Mouse (Mus musculus) forebrain, embryonic 13.5 days (tissue): ENCODE data around the gene Prdm13. TPM values are rescaled to one million over a fixed set of nuclear protein-coding genes. Genes with fewer than 3 reads are reported as not detected.

Experiments
- ATAC-seq: fragments of 200-750 bp; cut with Nextera tagmentation; 2 replicates; pipeline ENCODE4 v1.8.0; 2017
- H3K27ac ChIP-seq: fragments of 300-500 bp; sonication (generic); 2 replicates; pipeline ENCODE4 v1.5.1; 2015; ENCODE audit warnings: inconsistent platforms, mild to moderate bottlenecking, moderate library complexity
- H3K27me3 ChIP-seq: fragments of 300-500 bp; sonication (generic); 2 replicates; pipeline ENCODE4 v1.6.1; 2015; ENCODE audit warnings: mild to moderate bottlenecking, inconsistent platforms
- H3K36me3 ChIP-seq: fragments of 300-500 bp; sonication (generic); 2 replicates; pipeline ENCODE4 v1.6.1; 2015; ENCODE audit warnings: mild to moderate bottlenecking, inconsistent platforms; ENCODE audit not compliant: poor library complexity, severe bottlenecking
- H3K4me1 ChIP-seq: fragments of 300-500 bp; sonication (generic); 2 replicates; pipeline ENCODE4 v1.6.1; 2015; ENCODE audit warnings: inconsistent platforms
- H3K4me2 ChIP-seq: fragments of 300-500 bp; sonication (generic); 2 replicates; pipeline ENCODE4 v1.6.1; 2015; ENCODE audit warnings: inconsistent platforms, mild to moderate bottlenecking, moderate library complexity
- H3K4me3 ChIP-seq: fragments of 300-500 bp; sonication (generic); 2 replicates; pipeline ENCODE4 v1.5.1; 2015; ENCODE audit warnings: mild to moderate bottlenecking, inconsistent platforms
- H3K9ac ChIP-seq: fragments of 300-500 bp; sonication (generic); 2 replicates; pipeline ENCODE4 v1.6.1; 2015; ENCODE audit warnings: mild to moderate bottlenecking, inconsistent platforms
- H3K9me3 ChIP-seq: fragments of 300-500 bp; sonication (generic); replicated peaks from 2 replicates; pipeline ENCODE4 v1.6.1; 2016; ENCODE audit warnings: inconsistent platforms
- WGBS: fragments of 180-500 bp; shearing (Covaris S2); methylation state at CpG from one replicate; pipeline ENCODE4 v1.1.7; 2015; 5-methylcytosine and 5-hydroxymethylcytosine counted together
- polyA plus RNA-seq: library from polyadenylated mRNA; unstranded; fragments of >200 nt; fragmentation: Nextera tagmentation; extraction: Ambion mirVana; gene quantifications from 2 replicates; pipeline ENCODE4 v1.2.1, GENCODE M21; 2015

The Prdm13 gene
- polyA plus RNA-seq, 1 experiment from 2014 or later, result 0.46 TPM

GRCm38 (mm10) chr4:21674042-21674441, 11.7 kb downstream of the Prdm13 start:
- H3K27me3 ChIP-seq, result peaks cover 93% of the 10 kb centered on the region
- H3K9me3 ChIP-seq, result no peaks in the 10 kb centered on the region
- H3K36me3 ChIP-seq, result no peaks in the 10 kb centered on the region
- H3K9ac ChIP-seq, result no peak overlapping the region
- WGBS, result 1% methylated on average over 17 of the region's 17 CpGs
- H3K4me3 ChIP-seq, result no peak overlapping the region
- peak; percentile 20; the same call in 1 of the 2 replicates for ATAC-seq
- peaks cover 21% of the 10 kb centered on the region for H3K4me1 ChIP-seq
- peak overlapping the region; percentile 10; the same call in 1 of the 2 replicates for H3K4me2 ChIP-seq
- H3K27ac ChIP-seq, result no peak overlapping the region

- Histone ChIP-seq H3K27ac (no peak overlapping the region; the same call in none of the 2 replicates), H3K36me3 (no peaks in the 10 kb centered on the region)
These were observed 19.8 kb downstream of the Prdm13 start for GRCm38 (mm10) chr4:21665961-21666360.

GRCm38 (mm10) chr4:21658184-21658583, 27.6 kb downstream of the Prdm13 start:
- no peak overlapping the region for H3K4me3 ChIP-seq
- no peak overlapping the region for H3K4me2 ChIP-seq
- WGBS, result 69% methylated on average over 3 of the region's 3 CpGs
- no peaks in the 10 kb centered on the region for H3K36me3 ChIP-seq
- ATAC-seq, result no peak
- no peaks in the 10 kb centered on the region for H3K27me3 ChIP-seq
- H3K4me1 ChIP-seq, result no peaks in the 10 kb centered on the region
- H3K27ac ChIP-seq, result no peak overlapping the region
- H3K9ac ChIP-seq, result no peak overlapping the region
- H3K9me3 ChIP-seq, result no peaks in the 10 kb centered on the region

More at GRCm38 (mm10) chr4:21665961-21666360, 19.8 kb downstream of the Prdm13 start:
- 4% methylated on average over 5 of the region's 5 CpGs for WGBS
- peaks cover 28% of the 10 kb centered on the region for H3K27me3 ChIP-seq
- H3K4me1 ChIP-seq, result peaks cover 27% of the 10 kb centered on the region
- ATAC-seq, result peak; percentile 86
- no peaks in the 10 kb centered on the region for H3K9me3 ChIP-seq
- H3K4me2 ChIP-seq, result peak overlapping the region; percentile 19; the same call in 1 of the 2 replicates
- no peak overlapping the region for H3K4me3 ChIP-seq
- H3K9ac ChIP-seq, result no peak overlapping the region

- peaks cover 13% of the 10 kb centered on the region for H3K4me1 ChIP-seq
- 89% methylated on average over 2 of the region's 2 CpGs for WGBS
- H3K36me3 ChIP-seq, result no peaks in the 10 kb centered on the region
- H3K4me2 ChIP-seq, result no peak overlapping the region
- ATAC-seq, result peak; percentile 50; the same call in 1 of the 2 replicates
- H3K9me3 ChIP-seq, result no peaks in the 10 kb centered on the region
- no peak overlapping the region for H3K9ac ChIP-seq
- 0 out of 2 replicates have a peak, but pooled peaks cover 5% of the 10 kb centered on the region for H3K27me3 ChIP-seq
- H3K27ac ChIP-seq, result no peak overlapping the region
- no peak overlapping the region for H3K4me3 ChIP-seq
These were observed 56.5 kb downstream of the Prdm13 start for GRCm38 (mm10) chr4:21629275-21629583.

- H3K4me1 ChIP-seq, result peaks cover 13% of the 10 kb centered on the region
- H3K9ac ChIP-seq, result no peak overlapping the region
- H3K36me3 ChIP-seq, result no peaks in the 10 kb centered on the region
- no peak overlapping the region for H3K27ac ChIP-seq
- H3K27me3 ChIP-seq, result 0 out of 2 replicates have a peak, but pooled peaks cover 5% of the 10 kb centered on the region
- ATAC-seq, result peak; percentile 38
- WGBS, result 45% methylated on average over 3 of the region's 3 CpGs
- H3K4me3 ChIP-seq, result no peak overlapping the region
- H3K4me2 ChIP-seq, result no peak overlapping the region
- no peaks in the 10 kb centered on the region for H3K9me3 ChIP-seq
These were observed 57.1 kb downstream of the Prdm13 start for GRCm38 (mm10) chr4:21628367-21629274.

Other genes with a start within 250 kb of the Prdm13 start
- 68.8 and 72.1 TPM in 2 replicates for gene Ccnc, start 41.7 kb upstream of the Prdm13 start, polyA plus RNA-seq
- gene Usp45, start 81.2 kb upstream of the Prdm13 start, polyA plus RNA-seq, result 9.0 and 9.8 TPM in 2 replicates
- gene Tstd3, start 81.2 kb upstream of the Prdm13 start, polyA plus RNA-seq, result 18.1 and 18.4 TPM in 2 replicates
- gene Pnisr, start 161.6 kb upstream of the Prdm13 start, polyA plus RNA-seq, result 200 and 205 TPM in 2 replicates
- 12.5 and 13.4 TPM in 2 replicates for gene Coq3, start 193.7 kb upstream of the Prdm13 start, polyA plus RNA-seq
- 14.5 and 15.2 TPM in 2 replicates for gene Faxc, start 245.4 kb upstream of the Prdm13 start, polyA plus RNA-seq